Mouse (Mus musculus) heart, postnatal 25 days (tissue): ENCODE measurements at regions not wholly inside any gene's neighbourhood (a gene's known extent, or its start where the extent isn't known, plus 50 kb on each side); places are given as distances from the start of the nearest gene placed in this dataset.
"Not testable (repeated sequence)": the region's sequence is repeated elsewhere in the genome, so short reads cannot be mapped to it uniquely, and the experiment has no call there.

Source experiments
- DNase-seq: peaks from one replicate; pipeline ENCODE4 v3.0.0; 2022; ENCODE audit warnings: low spot score
- intact Hi-C: fragments of 180-260 bp; cut with DNase I; formaldehyde crosslinking; loops from one replicate; pipeline ENCODE4 v1.15.1; 2025

- no peak for DNase-seq
- intact Hi-C loops = no loop called here
These were observed 111.9 kb downstream of the Ibtk start for GRCm38 (mm10) chr9:85637274-85637673.

GRCm38 (mm10) chr9:85636131-85636447 is 113.0 kb downstream of the Ibtk start:
- intact Hi-C loops = no loop called here
- no peak for DNase-seq

GRCm38 (mm10) chr9:85635438-85636130 is 113.5 kb downstream of the Ibtk start:
- intact Hi-C loops = no loop called here
- DNase-seq = no peak

- intact Hi-C loops, DNase-seq: not testable (repeated sequence)
These were observed 114.3 kb downstream of the Ibtk start for GRCm38 (mm10) chr9:85634786-85635185.

- no peak for DNase-seq
- intact Hi-C loops = no loop called here
These were observed 131.2 kb downstream of the Ibtk start for GRCm38 (mm10) chr9:85617972-85618371.

GRCm38 (mm10) chr9:85617177-85617777 is 131.9 kb downstream of the Ibtk start:
- no peak for DNase-seq
- intact Hi-C loops = no loop called here

- DNase-seq = no peak
- intact Hi-C loops = no loop called here
These were observed 132.8 kb downstream of the Ibtk start for GRCm38 (mm10) chr9:85616266-85616869.

GRCm38 (mm10) chr9:85609152-85609551 is 140.0 kb downstream of the Ibtk start:
- intact Hi-C loops = no loop called here
- DNase-seq = no peak

GRCm38 (mm10) chr9:85596959-85597358 is 152.2 kb downstream of the Ibtk start:
- intact Hi-C loops = loop anchor here (10.0 kb wide), 1 partner anchor 1132 kb away; no protein-coding TSS in a partner anchor
- DNase-seq = no peak

GRCm38 (mm10) chr9:85593867-85594266 is 155.3 kb downstream of the Ibtk start:
- no peak for DNase-seq
- intact Hi-C loops = loop anchor here (10.0 kb wide), 1 partner anchor 1129 kb away; no protein-coding TSS in a partner anchor

GRCm38 (mm10) chr9:85592639-85593038 is 156.5 kb downstream of the Ibtk start:
- DNase-seq = no peak
- intact Hi-C loops = loop anchor here (10.0 kb wide), 1 partner anchor 1128 kb away; no protein-coding TSS in a partner anchor

GRCm38 (mm10) chr9:85589210-85589609 is 159.9 kb downstream of the Ibtk start:
- intact Hi-C loops = loop anchor here (10.0 kb wide), 1 partner anchor 1244 kb away; no protein-coding TSS in a partner anchor
- DNase-seq = no peak

GRCm38 (mm10) chr9:85588077-85588476 is 161.1 kb downstream of the Ibtk start:
- no peak for DNase-seq
- intact Hi-C loops = loop anchor here (10.0 kb wide), 1 partner anchor 1243 kb away; no protein-coding TSS in a partner anchor

GRCm38 (mm10) chr9:85581028-85581595 is 168.0 kb downstream of the Ibtk start:
- DNase-seq = no peak
- intact Hi-C loops = loop anchor here (10.0 kb wide), 1 partner anchor 1236 kb away; no protein-coding TSS in a partner anchor

- intact Hi-C loops = no loop called here
- DNase-seq = no peak
These were observed 171.3 kb downstream of the Ibtk start for GRCm38 (mm10) chr9:85577812-85578211.

GRCm38 (mm10) chr9:85577338-85577737 is 171.8 kb downstream of the Ibtk start:
- intact Hi-C loops = no loop called here
- DNase-seq = no peak

GRCm38 (mm10) chr9:85568877-85569276 is 180.3 kb downstream of the Ibtk start:
- DNase-seq = no peak
- intact Hi-C loops = no loop called here

- DNase-seq = no peak
- intact Hi-C loops = no loop called here
These were observed 197.3 kb downstream of the Ibtk start for GRCm38 (mm10) chr9:85551871-85552270.

GRCm38 (mm10) chr9:85550455-85550854 is 198.7 kb downstream of the Ibtk start:
- no peak for DNase-seq
- intact Hi-C loops = no loop called here

GRCm38 (mm10) chr9:85546226-85546625 is 202.9 kb downstream of the Ibtk start:
- DNase-seq = no peak
- intact Hi-C loops = no loop called here

- peak; percentile 3 for DNase-seq
- intact Hi-C loops = no loop called here
These were observed 203.6 kb downstream of the Ibtk start for GRCm38 (mm10) chr9:85545566-85545965.
